Mouse (Mus musculus): ENCODE measurements around the gene Itgb2. TPM values are rescaled to one million over a fixed set of nuclear protein-coding genes. Genes with fewer than 3 reads are reported as not detected.

Itgb2 gene
- total RNA-seq (2021) = 1 to 10 TPM; 5.3 to 8.5 TPM
- long read RNA-seq, experiment 1, transcript Itgb2-201 (16 exons, 2,970 nt) = major isoform, 5 of 6 reads
- long read RNA-seq, experiment 1, partial matches to known transcripts = 0 of 6 reads
- long read RNA-seq, experiment 1, other reads (novel, unspliced or antisense) = 1 of 6 reads
- long read RNA-seq, experiment 2, transcript Itgb2-201 (16 exons, 2,970 nt) = major isoform, 9 of 16 reads
- long read RNA-seq, experiment 2, partial matches to known transcripts = 4 of 16 reads
- long read RNA-seq, experiment 2, other reads (novel, unspliced or antisense) = 3 of 16 reads

- DNase-seq (ENCODE audit: low spot score in 2 of 2) = no peak
These were observed at the start of gene Itgb2 for GRCm38 (mm10) chr10:77530140-77530539. Gene Itgb2 (plus strand): TSS chr10:77530252.

DNA sequence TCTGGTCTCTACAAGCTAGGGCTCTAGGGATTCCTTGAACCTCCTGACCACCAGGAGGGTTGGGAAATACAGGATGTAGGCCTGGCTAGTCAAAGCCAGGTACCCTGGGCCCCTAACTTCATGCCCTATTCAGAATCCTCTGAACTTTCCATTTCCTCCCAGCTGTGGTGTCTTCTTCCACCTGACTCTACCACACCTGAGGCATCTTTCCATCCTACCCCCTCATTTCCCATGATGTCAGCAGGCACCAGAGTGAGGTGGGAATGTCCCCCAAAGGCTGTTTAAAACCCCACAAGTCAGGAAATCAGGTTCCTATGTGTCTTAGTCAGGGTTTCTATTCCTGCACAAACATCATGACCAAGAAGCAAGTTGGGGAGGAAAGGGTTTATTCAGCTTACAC is 48.2 kb upstream of the Itgb2 start:
- DNase-seq (ENCODE audit: low spot score in 2 of 2) = no peak

GRCm38 (mm10) chr10:77484205-77484935 is 45.7 kb upstream of the Itgb2 start:
- DNase-seq (ENCODE audit: low spot score in 2 of 2) = no peak

DNA sequence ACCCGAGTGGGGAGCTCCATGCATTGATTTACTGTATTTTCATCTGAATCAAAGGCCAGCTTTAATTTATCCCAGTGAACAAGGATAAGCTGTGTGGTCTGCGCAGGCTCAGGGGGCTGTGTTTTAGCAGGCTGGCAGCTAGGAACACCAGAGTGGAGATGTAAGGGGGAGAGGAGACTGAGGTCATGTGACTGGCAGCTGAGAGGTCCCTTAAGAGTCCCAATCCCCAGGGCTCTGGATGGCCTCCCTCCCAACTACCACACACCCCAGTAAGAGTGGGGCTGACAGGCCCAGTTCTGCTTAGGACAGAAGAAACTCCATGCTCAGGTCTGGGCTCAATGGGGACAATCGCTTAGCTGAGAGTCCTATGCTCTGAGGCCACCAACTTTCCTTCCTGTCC is 44.3 kb upstream of the Itgb2 start:
- DNase-seq (ENCODE audit: low spot score in 2 of 2) = no peak

DNA sequence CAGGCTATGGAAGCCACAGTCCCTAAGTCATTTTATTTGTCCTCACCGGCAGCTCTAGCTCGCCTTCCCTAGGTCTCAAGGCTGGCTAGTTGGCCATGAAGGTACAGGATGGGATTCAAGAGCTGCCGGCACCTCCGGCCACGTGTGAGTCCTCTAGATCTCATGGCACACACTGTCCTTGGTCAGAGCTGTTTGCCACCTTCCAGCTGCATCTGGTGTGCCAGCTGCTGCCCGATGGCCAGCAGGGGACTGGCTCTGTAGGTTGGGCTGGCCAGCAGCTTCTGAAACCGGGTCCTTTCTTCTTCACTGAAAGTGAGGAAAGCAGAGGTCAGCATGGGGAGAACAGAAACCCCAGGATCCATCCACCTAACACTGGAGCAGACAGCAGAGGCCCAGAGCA is 41.9 kb upstream of the Itgb2 start:
- DNase-seq (ENCODE audit: low spot score in 2 of 2) = no peak

- DNase-seq (ENCODE audit: low spot score in 2 of 2) = no peak
These were observed 38.5 kb upstream of the Itgb2 start for GRCm38 (mm10) chr10:77491585-77491984.

DNA sequence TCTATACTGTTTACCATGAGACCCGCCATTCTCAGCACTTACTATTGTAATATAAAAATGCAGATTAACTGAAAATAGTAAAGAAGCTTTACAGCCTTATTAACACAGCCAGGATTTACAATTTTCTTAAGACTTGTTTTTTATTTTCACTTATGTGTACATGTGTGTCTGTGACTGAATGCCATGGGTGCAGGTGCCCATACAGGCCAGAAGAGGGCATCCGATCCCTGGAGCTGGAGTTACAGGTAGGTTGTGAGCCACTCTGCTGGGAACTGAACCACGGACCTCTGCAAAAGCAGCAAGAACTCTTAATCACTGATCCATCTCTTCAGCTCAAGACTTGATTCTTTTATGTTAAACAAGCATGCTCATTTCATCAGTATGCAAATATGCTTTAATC is 37.2 kb upstream of the Itgb2 start:
- no peak for DNase-seq (ENCODE audit: low spot score in 2 of 2)

- no peak for DNase-seq (ENCODE audit: low spot score in 2 of 2)
These were observed 32.9 kb upstream of the Itgb2 start for GRCm38 (mm10) chr10:77497185-77497584.

- DNase-seq (ENCODE audit: low spot score in 2 of 2) = no peak
These were observed 31.8 kb upstream of the Itgb2 start for GRCm38 (mm10) chr10:77498254-77498653.

GRCm38 (mm10) chr10:77500636-77501035 is 29.4 kb upstream of the Itgb2 start:
- no peak for DNase-seq (ENCODE audit: low spot score in 2 of 2)

DNA sequence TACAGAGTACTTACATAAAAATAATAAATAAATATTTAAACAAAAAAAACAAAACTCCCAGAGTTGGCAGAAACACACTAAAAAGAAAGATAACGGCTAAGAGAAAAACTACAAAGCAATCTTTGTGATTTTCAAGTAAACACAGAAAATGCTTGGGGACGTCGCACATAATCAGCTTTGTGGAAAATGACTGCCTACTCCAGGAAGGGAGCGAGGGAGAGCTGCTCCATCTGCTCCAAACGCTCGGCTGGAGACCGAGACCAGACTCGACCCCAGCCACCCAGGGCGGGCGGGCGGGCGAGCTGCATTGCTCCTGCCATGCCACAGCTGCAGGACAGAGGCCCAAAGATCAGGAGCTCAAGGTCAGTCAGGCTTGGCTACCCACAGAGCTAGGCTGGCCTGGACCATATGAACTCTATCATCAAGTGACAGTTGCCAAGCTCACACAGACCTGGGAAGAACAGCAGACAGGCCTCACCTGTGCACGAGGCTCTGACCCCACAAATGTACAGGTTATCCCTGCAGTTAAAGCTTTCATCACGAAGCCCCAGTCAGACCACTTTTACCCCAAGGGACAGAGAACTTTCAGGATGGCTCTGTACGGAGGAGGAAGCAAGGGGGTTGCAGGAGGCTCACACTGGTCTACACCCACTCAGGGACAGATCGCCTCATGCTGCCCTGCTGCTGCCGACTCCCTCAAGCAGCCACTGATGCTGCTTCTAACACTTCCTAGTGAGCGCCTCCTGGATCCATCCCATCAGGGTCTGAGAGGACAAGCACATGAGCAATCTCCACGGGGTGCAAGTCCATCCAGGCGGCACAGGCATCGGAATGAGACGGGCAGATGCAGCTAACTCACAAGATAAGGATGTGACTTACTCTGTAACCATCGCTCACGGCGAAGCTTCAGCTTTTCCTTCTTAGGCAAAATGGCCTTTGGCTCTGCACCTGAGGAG is 26.8 kb upstream of the Itgb2 start:
- DNase-seq (ENCODE audit: low spot score in 2 of 2) = no peak

DNA sequence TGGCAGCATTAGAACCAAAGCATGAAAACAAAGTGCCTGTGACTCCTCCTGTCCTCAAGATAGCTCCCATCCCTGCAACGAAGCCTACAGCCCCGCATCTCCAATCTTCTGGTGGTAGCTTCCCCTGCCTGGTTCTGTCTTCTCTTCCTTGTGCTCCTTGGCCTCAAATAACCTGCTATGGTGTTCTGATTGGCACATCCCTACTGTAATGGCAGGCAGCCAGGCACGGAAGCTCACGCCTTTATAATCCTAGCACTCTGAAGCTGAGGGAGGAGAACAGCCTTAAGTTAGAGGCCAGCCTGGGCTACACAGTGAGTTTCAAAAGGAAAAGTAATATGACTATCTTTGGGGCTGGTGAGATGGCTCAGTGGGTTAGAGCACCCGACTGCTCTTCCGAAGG is 25.9 kb upstream of the Itgb2 start:
- DNase-seq (ENCODE audit: low spot score in 2 of 2) = no peak

- DNase-seq (ENCODE audit: low spot score in 2 of 2) = no peak
These were observed 23.5 kb upstream of the Itgb2 start for GRCm38 (mm10) chr10:77506526-77506925.

- DNase-seq (ENCODE audit: low spot score in 2 of 2) = no peak
These were observed 23.0 kb upstream of the Itgb2 start for GRCm38 (mm10) chr10:77506961-77507577.

- no peak for DNase-seq (ENCODE audit: low spot score in 2 of 2)
These were observed 22.3 kb upstream of the Itgb2 start for GRCm38 (mm10) chr10:77507779-77508178.

DNA sequence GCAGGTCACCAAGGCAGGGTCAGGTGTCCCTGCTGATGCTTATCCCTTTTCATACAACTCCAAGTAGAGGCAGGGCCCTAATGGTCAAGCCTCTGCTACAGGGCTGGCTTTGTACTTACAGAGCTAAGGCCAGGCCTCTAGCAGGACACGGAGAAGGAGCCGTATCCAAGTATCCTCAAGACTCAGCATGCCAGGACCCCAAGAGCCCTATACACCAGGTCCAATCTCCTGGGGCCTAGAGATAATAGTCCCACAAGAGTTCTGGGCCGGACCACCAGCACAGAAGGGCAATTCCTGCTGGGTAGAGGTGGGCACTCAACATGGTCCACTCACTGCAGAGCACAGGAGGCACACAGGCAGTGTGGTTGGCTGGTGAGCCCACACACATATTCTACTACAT is 21.3 kb upstream of the Itgb2 start:
- DNase-seq (ENCODE audit: low spot score in 2 of 2) = no peak

GRCm38 (mm10) chr10:77509403-77510187 is 20.5 kb upstream of the Itgb2 start:
- DNase-seq (ENCODE audit: low spot score in 2 of 2) = peak; percentile 68 to 79

DNA sequence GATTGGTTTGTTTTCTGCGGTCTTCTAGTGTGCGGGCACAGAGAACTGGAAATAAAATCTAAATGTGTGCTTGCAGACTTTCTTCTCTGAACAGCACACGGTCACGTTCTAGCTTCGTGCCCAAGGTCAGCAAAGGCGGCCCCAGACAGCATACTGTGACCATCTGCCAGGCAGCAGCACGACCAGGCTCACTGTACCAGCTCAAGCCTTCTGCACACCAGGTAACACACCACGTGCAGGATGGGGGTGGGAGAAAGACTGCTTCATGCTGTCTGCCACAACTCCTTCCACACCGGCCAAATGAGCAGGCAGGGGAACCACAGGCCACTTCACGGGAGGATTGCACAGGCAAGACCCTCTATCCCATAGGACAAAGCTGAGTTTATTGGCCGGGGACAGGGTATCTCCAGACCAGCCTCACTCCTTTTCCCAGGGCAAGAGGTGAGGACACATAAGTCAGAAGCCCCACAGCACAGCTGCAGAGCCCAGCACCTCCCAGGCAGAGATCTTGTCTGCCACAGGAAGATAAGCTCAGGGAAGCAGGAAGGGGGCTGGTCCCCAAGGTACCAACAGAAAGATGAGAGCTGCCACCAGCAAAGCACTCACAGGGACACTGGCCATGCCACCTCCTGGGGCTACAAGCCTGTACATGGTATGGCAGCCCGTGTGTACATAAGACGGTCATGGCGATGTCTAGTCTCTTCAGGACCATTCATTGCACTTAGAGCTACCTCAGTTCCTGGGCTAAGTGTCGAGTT is 19.6 kb upstream of the Itgb2 start:
- DNase-seq (ENCODE audit: low spot score in 2 of 2) = no peak

Data from adrenal gland, postnatal 4 days (tissue).